Mouse (Mus musculus) embryonic stem cell, embryonic (primary cell): ENCODE results near the gene Bcl6b.

Source experiments
- CTCF ChIA-PET, 4 experiments: fragments of 300-600 bp in 2 of 4; fragments of 350-600 bp in 2 of 4; sonication (Branson Sonifier 250); formaldehyde crosslinking; loops; one replicate each; lab custom pipeline; 2022; ENCODE audit warnings: inconsistent platforms in 2 of 4; lab: Charles Lee
- POLR2A ChIA-PET, 4 experiments: fragments of 300-600 bp in 2 of 4; fragments of 350-600 bp in 2 of 4; sonication (Branson Sonifier 250); formaldehyde crosslinking; loops; one replicate each; lab custom pipeline; 2022; ENCODE audit warnings: antibody characterized with exemption in 4 of 4, inconsistent platforms in 1 of 4; lab: Charles Lee

The Bcl6b gene

GRCm38 (mm10) chr11:70238591-70239440 is 9.2 kb upstream of the Bcl6b start:
- CTCF ChIA-PET = interaction anchor here in 3 of 4 experiments (0.7 to 2.8 kb wide), 11 partner anchors 8 to 290 kb away, joined by 3 to 11 read pairs (median 4); partner anchors contain the start of genes Alox12e (in 1 of the 3) and Bcl6b (in 1 of the 3)
- POLR2A ChIA-PET = interaction anchor here (0.6 to 6.9 kb wide), 38 partner anchors 8 to 430 kb away, joined by 3 to 90 read pairs (median 7); partner anchors contain the start of genes Alox12 (in 3 of the 4), Arrb2 (in 2 of the 4), Slc16a13 (in 2 of the 4) and Spag7 (in 2 of the 4)

- POLR2A ChIA-PET = interaction anchor here (0.6 to 6.9 kb wide), 55 partner anchors 9 to 1265 kb away, joined by 3 to 90 read pairs (median 4); partner anchors contain the start of genes Arrb2 (in 3 of the 4), Alox12 (in 2 of the 4), Bcl6b (in 2 of the 4) and Rnf167 (in 2 of the 4)
- CTCF ChIA-PET = interaction anchor here (0.5 to 2.4 kb wide), 22 partner anchors 9 to 431 kb away, joined by 3 to 9 read pairs (median 4); partner anchors contain the start of genes Alox12 (in 1 of the 4), Cxcl16 (in 1 of the 4) and Zmynd15 (in 1 of the 4)
These were observed 8.0 kb upstream of the Bcl6b start, which contains the start of gene 0610010K14Rik for GRCm38 (mm10) chr11:70237457-70238167. Gene 0610010K14Rik (minus strand): TSS chr11:70237914.

- POLR2A ChIA-PET = interaction anchor here in 3 of 4 experiments (0.6 to 6.9 kb wide), 34 partner anchors 8 to 1103 kb away, joined by 3 to 90 read pairs (median 5); partner anchors contain the start of genes Arrb2 (in 3 of the 3), Bcl6b (in 2 of the 3), Slc16a13 (in 2 of the 3) and Alox12 (in 1 of the 3)
- CTCF ChIA-PET = interaction anchor here in 3 of 4 experiments (0.5 to 2.4 kb wide), 16 partner anchors 8 to 736 kb away, joined by 3 to 9 read pairs (median 4); partner anchors contain the start of gene Alox12 (in 1 of the 3)
These were observed 7.1 kb upstream of the Bcl6b start for GRCm38 (mm10) chr11:70236717-70237116.

GRCm38 (mm10) chr11:70235254-70235900 is 5.8 kb upstream of the Bcl6b start:
- POLR2A ChIA-PET = interaction anchor here in 1 of 4 experiments (3.3 to 6.9 kb wide), 2 partner anchors 7 to 14 kb away, joined by 28 to 90 read pairs; partner anchors contain the start of genes Bcl6b and Slc16a13

GRCm38 (mm10) chr11:70234497-70234896 is 4.9 kb upstream of the Bcl6b start:
- ChIA-PET POLR2A (interaction anchor here in 2 of 4 experiments (2.7 to 5.3 kb wide), 2 partner anchors 12 to 13 kb away, joined by 16 to 46 read pairs; partner anchors contain the start of gene Slc16a13 (in 1 of the 2)), CTCF (no interaction called here)

More at GRCm38 (mm10) chr11:70235254-70235900, 5.8 kb upstream of the Bcl6b start:
- CTCF ChIA-PET = no interaction called here

- CTCF ChIA-PET = interaction anchor here in 2 of 4 experiments (0.5 to 1.4 kb wide), 2 partner anchors 14 to 219 kb away, joined by 3 to 4 read pairs; no protein-coding TSS in a partner anchor
- POLR2A ChIA-PET = interaction anchor here in 2 of 4 experiments (1.5 to 5.3 kb wide), 4 partner anchors 12 to 435 kb away, joined by 3 to 46 read pairs (median 10); partner anchors contain the start of genes Slc16a13 (in 1 of the 2) and Spag7 (in 1 of the 2)
These were observed 4.4 kb upstream of the Bcl6b start for GRCm38 (mm10) chr11:70234037-70234436.

GRCm38 (mm10) chr11:70233016-70233415 is 3.4 kb upstream of the Bcl6b start:
- ChIA-PET CTCF (interaction anchor here in 3 of 4 experiments (0.6 to 1.4 kb wide), 5 partner anchors 15 to 110 kb away, joined by 3 to 5 read pairs (median 4); no protein-coding TSS in a partner anchor), POLR2A (interaction anchor here in 3 of 4 experiments (0.6 to 5.3 kb wide), 11 partner anchors 11 to 523 kb away, joined by 3 to 46 read pairs (median 9); partner anchors contain the start of genes Slc16a13 (in 2 of the 3) and Spag7 (in 1 of the 3))

- CTCF ChIA-PET = interaction anchor here (0.6 to 1.4 kb wide), 4 partner anchors 10 to 64 kb away, joined by 3 to 4 read pairs (median 3); no protein-coding TSS in a partner anchor
- POLR2A ChIA-PET = interaction anchor here (0.6 to 5.3 kb wide), 11 partner anchors 10 to 523 kb away, joined by 3 to 46 read pairs (median 8); partner anchors contain the start of genes Slc16a13 (in 2 of the 4) and Spag7 (in 1 of the 4)
These were observed 2.9 kb upstream of the Bcl6b start for GRCm38 (mm10) chr11:70232546-70232945.

- ChIA-PET CTCF (interaction anchor here (0.5 to 3.0 kb wide), 72 partner anchors 8 to 309 kb away, joined by 3 to 20 read pairs (median 4); partner anchors contain the start of genes Gm21988 (in 3 of the 4), Rnasek (in 3 of the 4), Slc16a13 (in 3 of the 4) and Arrb2 (in 2 of the 4)), POLR2A (interaction anchor here in 3 of 4 experiments (0.5 to 7.4 kb wide), 39 partner anchors 7 to 1328 kb away, joined by 3 to 90 read pairs (median 3); partner anchors contain the start of genes Gm21988 (in 3 of the 3), Rnasek (in 3 of the 3), 0610010K14Rik (in 2 of the 3) and Slc16a11 (in 2 of the 3))
These were observed 685 bp upstream of the Bcl6b start for GRCm38 (mm10) chr11:70230239-70230727.

GRCm38 (mm10) chr11:70228828-70229227 is 770 bp downstream of the Bcl6b start:
- CTCF ChIA-PET = interaction anchor here in 3 of 4 experiments (0.6 to 3.0 kb wide), 16 partner anchors 9 to 282 kb away, joined by 3 to 20 read pairs (median 4); partner anchors contain the start of genes 0610010K14Rik (in 2 of the 3) and Alox12e (in 1 of the 3)

GRCm38 (mm10) chr11:70227661-70228245 is 1.8 kb downstream of the Bcl6b start:
- ChIA-PET POLR2A (interaction anchor here in 2 of 4 experiments (1.1 to 7.4 kb wide), 5 partner anchors 10 to 20 kb away, joined by 3 to 90 read pairs (median 14); partner anchors contain the start of genes 0610010K14Rik (in 2 of the 2), Gm21988 (in 2 of the 2) and Rnasek (in 2 of the 2)), CTCF (interaction anchor here in 2 of 4 experiments (0.9 to 1.3 kb wide), 2 partner anchors 107 to 153 kb away, joined by 3 read pairs; no protein-coding TSS in a partner anchor)

More at GRCm38 (mm10) chr11:70228828-70229227, 770 bp downstream of the Bcl6b start:
- POLR2A ChIA-PET = interaction anchor here (0.6 to 7.4 kb wide), 19 partner anchors 8 to 440 kb away, joined by 3 to 90 read pairs (median 4); partner anchors contain the start of genes 0610010K14Rik (in 4 of the 4), Gm21988 (in 2 of the 4), Rnasek (in 2 of the 4) and Alox12e (in 1 of the 4)

- ChIA-PET POLR2A (interaction anchor here in 2 of 4 experiments (0.5 to 7.4 kb wide), 6 partner anchors 10 to 20 kb away, joined by 3 to 90 read pairs (median 10); partner anchors contain the start of genes 0610010K14Rik (in 2 of the 2), Gm21988 (in 2 of the 2) and Rnasek (in 2 of the 2)), CTCF (interaction anchor here in 2 of 4 experiments (0.9 to 1.8 kb wide), 3 partner anchors 10 to 107 kb away, joined by 3 to 5 read pairs (median 3); partner anchors contain the start of gene 0610010K14Rik (in 1 of the 2))
These were observed 2.5 kb downstream of the Bcl6b start for GRCm38 (mm10) chr11:70227126-70227525.

- ChIA-PET POLR2A (interaction anchor here in 3 of 4 experiments (0.5 to 7.4 kb wide), 8 partner anchors 10 to 605 kb away, joined by 3 to 90 read pairs (median 6); partner anchors contain the start of genes 0610010K14Rik (in 2 of the 3), Gm21988 (in 2 of the 3), Rnasek (in 2 of the 3) and Ctdnep1 (in 1 of the 3)), CTCF (interaction anchor here in 2 of 4 experiments (0.9 to 1.8 kb wide), 3 partner anchors 10 to 108 kb away, joined by 3 to 5 read pairs (median 3); partner anchors contain the start of gene 0610010K14Rik (in 1 of the 2))
These were observed 3.1 kb downstream of the Bcl6b start for GRCm38 (mm10) chr11:70226602-70226890.
